Mouse (Mus musculus): ENCODE measurements around the gene Nmt1.

The Nmt1 gene

GRCm38 (mm10) chr11:103043982-103044381 lies 16.0 kb downstream of the Nmt1 start:
- no peak for DNase-seq (ENCODE audit: low spot score)

GRCm38 (mm10) chr11:103046286-103046685 lies 18.3 kb downstream of the Nmt1 start:
- no peak for DNase-seq (ENCODE audit: low spot score)

GRCm38 (mm10) chr11:103049611-103050010 lies 21.6 kb downstream of the Nmt1 start:
- DNase-seq (ENCODE audit: low spot score): no peak

- DNase-seq (ENCODE audit: low spot score): no peak
Measured at GRCm38 (mm10) chr11:103050153-103050552, 22.2 kb downstream of the Nmt1 start.

- DNase-seq (ENCODE audit: low spot score): peak; percentile 72
Measured at GRCm38 (mm10) chr11:103051249-103051691, 23.3 kb downstream of the Nmt1 start.

- DNase-seq (ENCODE audit: low spot score): no peak
Measured at GRCm38 (mm10) chr11:103052078-103052477, 24.1 kb downstream of the Nmt1 start.

GRCm38 (mm10) chr11:103053191-103054076 lies 25.4 kb downstream of the Nmt1 start:
- no peak for DNase-seq (ENCODE audit: low spot score)

GRCm38 (mm10) chr11:103054798-103055197 lies 26.8 kb downstream of the Nmt1 start:
- DNase-seq (ENCODE audit: low spot score): peak; percentile 77

GRCm38 (mm10) chr11:103056636-103057035 lies 28.6 kb downstream of the Nmt1 start:
- DNase-seq (ENCODE audit: low spot score): no peak

- no peak for DNase-seq (ENCODE audit: low spot score)
Measured at GRCm38 (mm10) chr11:103058499-103059085, 30.6 kb downstream of the Nmt1 start.

- no peak for DNase-seq (ENCODE audit: low spot score)
Measured at GRCm38 (mm10) chr11:103066191-103067050, 38.4 kb downstream of the Nmt1 start.

GRCm38 (mm10) chr11:103067051-103067361 lies 39.0 kb downstream of the Nmt1 start:
- DNase-seq (ENCODE audit: low spot score): no peak

GRCm38 (mm10) chr11:103067457-103068001 lies 39.5 kb downstream of the Nmt1 start:
- DNase-seq (ENCODE audit: low spot score): peak; percentile 47

- no peak for DNase-seq (ENCODE audit: low spot score)
Measured at GRCm38 (mm10) chr11:103068272-103068671, 40.3 kb downstream of the Nmt1 start.

- DNase-seq (ENCODE audit: low spot score): no peak
Measured at GRCm38 (mm10) chr11:103068884-103069283, 40.9 kb downstream of the Nmt1 start.

GRCm38 (mm10) chr11:103069731-103070130 lies 41.7 kb downstream of the Nmt1 start:
- no peak for DNase-seq (ENCODE audit: low spot score)

- no peak for DNase-seq (ENCODE audit: low spot score)
Measured at GRCm38 (mm10) chr11:103070322-103070880, 42.4 kb downstream of the Nmt1 start.

GRCm38 (mm10) chr11:103073671-103074070 lies 45.7 kb downstream of the Nmt1 start:
- DNase-seq (ENCODE audit: low spot score): no peak

GRCm38 (mm10) chr11:103074121-103074650 lies 46.2 kb downstream of the Nmt1 start:
- DNase-seq (ENCODE audit: low spot score): no peak

- DNase-seq (ENCODE audit: low spot score): no peak
Measured at GRCm38 (mm10) chr11:103074796-103075323, 46.9 kb downstream of the Nmt1 start.

GRCm38 (mm10) chr11:103076010-103076409 lies 48.0 kb downstream of the Nmt1 start:
- no peak for DNase-seq (ENCODE audit: low spot score)
